Mouse (Mus musculus) cerebellum, postnatal 14 days (tissue): ENCODE measurements around the gene Tmem120b.

Experiments used
- DNase-seq, 2 experiments: peaks; one replicate each; pipeline ENCODE4 v3.0.0; 2021; ENCODE audit warnings: mixed read lengths in 2 of 2

Tmem120b gene

DNA sequence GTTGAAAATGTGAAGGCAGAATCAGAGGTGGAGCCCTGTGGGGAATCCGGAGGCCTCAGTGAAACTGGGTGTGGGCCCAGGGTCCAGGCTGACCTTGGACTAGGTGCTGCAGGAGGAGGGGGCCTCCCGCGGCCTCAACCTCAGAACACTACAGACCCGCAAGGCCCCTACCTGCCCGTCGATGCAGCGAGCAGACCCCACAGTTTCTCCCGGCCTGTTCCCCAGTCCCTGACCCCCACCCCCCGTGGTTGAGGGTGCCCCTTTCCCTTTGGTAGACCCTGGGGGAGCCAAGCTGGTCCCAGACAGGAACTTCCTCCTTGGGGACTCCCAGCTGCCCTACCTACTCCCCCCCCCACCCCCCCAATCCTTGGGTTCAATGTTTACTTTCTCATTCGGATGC lies 98.2 kb downstream of the Tmem120b start:
- DNase-seq = no peak
